Mouse (Mus musculus) frontal cortex, postnatal 14 days (tissue): ENCODE data around the gene Slit1.

Experiments used
- DNase-seq, 2 experiments: peaks; one replicate each; pipeline ENCODE4 v3.0.0; 2022; ENCODE audit warnings: low spot score in 2 of 2

Slit1 gene

DNA sequence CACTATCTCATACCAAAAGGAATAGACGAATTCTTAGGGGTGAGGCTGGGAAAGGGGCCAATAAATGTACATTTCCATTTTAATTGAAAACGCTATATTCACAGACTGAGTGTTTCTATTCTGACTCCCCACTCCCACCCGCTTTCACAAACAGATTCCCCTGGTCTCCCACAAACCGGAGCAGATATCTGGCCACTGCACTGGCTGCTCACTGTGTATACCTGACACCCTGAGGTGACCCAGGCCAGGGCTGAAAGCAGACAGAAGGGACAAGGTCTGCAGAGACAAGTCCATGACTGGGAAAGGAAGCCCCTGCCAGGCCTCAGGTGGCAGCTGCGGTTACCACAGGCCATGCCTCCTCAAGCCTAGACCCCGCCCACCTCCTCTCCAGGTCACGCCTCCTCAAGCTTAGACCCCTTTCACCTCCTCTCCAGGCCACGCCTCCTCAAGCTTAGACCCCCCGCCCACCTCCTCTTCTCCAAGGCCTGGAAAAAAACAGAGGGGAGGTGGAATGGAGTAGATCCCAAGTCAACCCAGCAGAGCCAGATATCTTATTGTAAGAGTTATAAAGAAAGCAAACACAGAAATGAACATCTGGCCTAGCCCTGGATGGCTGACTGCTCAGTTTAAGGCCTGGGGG lies 18.5 kb downstream of the Slit1 start:
- no peak for DNase-seq

DNA sequence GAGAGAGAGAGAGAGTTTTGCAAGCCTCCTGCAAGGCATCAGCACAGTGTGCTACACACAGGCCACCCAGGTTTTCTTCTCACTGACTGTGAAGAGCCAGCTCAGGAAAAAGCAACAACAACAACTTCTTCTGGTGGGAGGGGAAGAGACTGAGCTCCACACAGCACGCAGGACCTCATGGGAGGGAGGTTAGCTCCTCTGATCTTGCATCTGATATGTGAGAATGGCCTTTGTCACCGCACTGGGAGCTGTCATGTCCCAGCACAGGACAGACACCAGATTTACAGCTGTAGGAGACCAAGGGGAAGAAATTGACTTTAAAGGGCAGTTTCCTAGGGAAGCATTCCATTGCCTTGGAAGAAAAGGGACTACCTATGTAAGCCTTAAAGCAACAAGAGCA lies 20.1 kb downstream of the Slit1 start:
- no peak for DNase-seq

DNA sequence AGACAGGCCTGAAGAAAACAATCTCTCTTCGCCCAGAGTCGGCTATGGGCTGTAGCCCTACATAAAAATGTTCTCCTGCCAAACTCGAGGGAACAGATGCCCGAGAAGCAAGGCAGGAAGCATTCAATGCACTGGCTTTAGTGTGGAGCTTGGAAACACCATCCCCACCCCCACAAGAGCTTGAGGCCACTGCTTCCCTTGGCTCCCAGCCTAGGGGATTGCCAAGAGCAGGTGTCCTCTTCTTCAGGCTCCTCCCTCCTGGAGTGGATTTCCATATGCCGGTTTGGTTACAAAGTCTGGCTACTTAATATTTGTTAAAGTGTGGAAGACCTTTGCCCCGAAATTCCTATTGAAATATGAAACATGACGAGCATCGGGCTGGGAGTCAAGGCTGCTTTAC lies 24.0 kb downstream of the Slit1 start:
- DNase-seq = no peak

- no peak for DNase-seq
Measured at GRCm38 (mm10) chr19:41716233-41717218, 26.9 kb downstream of the Slit1 start.

- no peak for DNase-seq
Measured at GRCm38 (mm10) chr19:41714431-41714917, 29.0 kb downstream of the Slit1 start.

GRCm38 (mm10) chr19:41712829-41713228 lies 30.6 kb downstream of the Slit1 start:
- DNase-seq = no peak

- no peak for DNase-seq
Measured at GRCm38 (mm10) chr19:41711665-41712064, 31.8 kb downstream of the Slit1 start.

- DNase-seq = no peak
Measured at GRCm38 (mm10) chr19:41709497-41710165, 33.8 kb downstream of the Slit1 start.

- no peak for DNase-seq
Measured at GRCm38 (mm10) chr19:41707850-41708249, 35.6 kb downstream of the Slit1 start.

DNA sequence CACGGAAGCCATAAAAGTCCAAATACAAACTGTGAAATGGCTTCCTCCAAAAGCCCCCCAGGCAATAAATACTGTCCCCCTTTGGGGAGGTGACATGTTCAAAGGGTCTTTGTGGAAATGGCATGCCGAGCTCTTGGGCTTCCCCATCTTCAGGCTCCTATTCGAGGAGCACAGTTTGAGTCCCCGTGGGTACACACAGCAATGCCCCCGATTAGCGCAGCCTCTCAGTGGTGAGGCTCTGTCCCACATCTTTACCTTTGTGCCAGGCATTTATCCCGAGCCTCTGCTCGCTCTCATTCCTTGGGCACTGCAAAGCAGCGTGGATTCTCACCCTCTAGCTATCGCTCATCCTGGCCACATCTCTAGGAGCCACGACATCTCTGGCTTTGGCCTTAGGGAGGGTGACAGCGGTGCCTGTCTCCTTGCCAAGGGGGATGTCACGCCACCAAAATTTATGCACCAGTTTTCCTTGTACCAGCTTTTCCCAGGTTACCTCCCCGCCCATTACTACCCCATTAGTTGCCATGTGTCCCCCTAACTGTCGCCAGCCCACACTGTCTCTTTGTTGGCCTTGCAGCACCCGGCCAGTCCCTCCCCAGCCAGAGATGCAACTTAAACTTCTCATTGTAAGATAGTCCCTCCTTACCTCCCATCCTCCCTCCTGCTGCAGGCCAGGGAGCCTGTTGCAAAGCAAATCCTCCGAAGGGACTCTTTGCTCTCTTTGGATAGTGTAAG lies 37.2 kb downstream of the Slit1 start:
- no peak for DNase-seq

GRCm38 (mm10) chr19:41705416-41705815 lies 38.0 kb downstream of the Slit1 start:
- DNase-seq = no peak

- DNase-seq = no peak
Measured at GRCm38 (mm10) chr19:41702638-41703037, 40.8 kb downstream of the Slit1 start.

DNA sequence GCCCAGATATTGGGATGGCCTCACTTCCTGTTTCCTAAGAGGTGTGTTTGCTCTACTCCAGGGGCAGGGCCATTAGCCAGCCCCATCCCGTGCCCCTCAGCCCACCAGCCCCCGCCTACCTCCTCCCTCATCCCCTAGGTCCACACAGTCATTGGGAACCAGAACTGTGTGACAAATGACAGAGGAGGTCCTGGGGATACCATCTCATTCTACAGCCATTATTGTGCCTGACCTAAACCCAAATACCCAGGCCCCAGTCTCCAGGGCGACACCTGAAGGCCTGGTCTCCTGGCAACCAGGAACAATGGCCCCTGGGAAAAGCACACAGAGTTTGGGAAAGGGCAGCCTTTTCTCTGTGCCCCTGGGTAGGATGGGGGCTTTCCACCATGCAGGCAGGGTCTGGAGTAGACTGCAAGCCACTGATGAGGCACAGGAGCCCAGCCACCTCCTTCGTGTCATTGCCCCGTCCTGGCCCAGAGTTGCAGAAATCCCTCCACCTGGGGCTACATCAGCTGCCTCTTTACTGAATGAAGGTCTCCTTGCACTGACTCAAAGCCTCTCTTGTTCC lies 44.5 kb downstream of the Slit1 start:
- DNase-seq = no peak

DNA sequence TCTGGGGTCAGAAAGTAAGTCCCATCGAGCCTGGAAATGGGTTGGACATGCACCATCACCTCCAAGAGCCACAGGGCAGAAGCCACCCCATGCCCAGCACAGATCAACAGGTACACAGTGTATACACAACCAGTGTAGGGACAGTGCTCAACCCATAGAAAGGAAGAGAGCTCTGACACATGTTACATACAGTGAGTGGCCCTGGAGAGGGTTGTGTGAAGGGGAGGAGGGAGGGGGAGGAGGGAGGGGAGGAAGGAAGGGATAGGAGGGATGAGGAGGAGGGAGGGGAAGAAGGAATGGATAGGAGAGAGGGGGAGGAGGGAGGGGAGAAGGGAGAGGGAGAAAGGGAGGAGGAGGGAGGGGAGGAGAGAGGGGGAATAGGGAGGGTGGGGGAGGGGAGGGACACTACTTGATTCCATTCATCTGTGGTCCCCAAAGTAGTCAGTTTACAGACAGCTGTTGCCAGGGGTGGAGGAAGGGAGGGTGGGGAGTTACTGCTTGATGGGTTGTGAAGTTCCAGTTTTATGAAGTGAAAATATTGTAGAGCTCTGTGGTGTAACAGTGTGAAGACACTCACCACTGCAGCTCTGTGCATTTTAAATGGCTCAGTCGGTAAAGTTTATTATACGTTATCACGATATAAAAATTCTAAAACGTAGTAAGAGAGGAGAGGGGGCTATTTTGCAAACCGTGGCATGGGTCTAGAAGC lies 45.5 kb downstream of the Slit1 start:
- DNase-seq = no peak

- DNase-seq = peak; percentile 76 to 86
Measured at GRCm38 (mm10) chr19:41697111-41697806, 46.2 kb downstream of the Slit1 start.

DNA sequence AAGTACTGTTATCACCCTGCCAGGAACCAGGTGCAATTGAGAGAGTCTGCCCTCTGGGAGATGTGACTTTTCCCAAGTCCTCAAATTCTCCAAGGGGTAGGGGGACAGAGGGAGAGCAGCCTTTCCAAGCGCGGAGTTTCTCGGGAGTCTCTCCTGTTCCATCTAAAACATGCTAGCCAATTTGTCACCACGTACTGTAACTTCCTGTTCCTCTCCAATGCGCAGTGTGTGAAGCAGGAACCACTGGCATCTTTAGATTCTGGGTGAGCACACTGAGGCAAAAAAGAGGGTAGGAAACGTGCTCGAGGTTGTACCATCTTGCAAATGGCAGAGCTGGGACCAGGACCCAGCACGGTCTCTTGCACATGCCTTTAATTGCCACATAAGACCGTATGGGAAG lies 47.0 kb downstream of the Slit1 start:
- no peak for DNase-seq

- no peak for DNase-seq
Measured at GRCm38 (mm10) chr19:41695046-41695445, 48.4 kb downstream of the Slit1 start.

- DNase-seq = no peak
Measured at GRCm38 (mm10) chr19:41694610-41695009, 48.9 kb downstream of the Slit1 start.

DNA sequence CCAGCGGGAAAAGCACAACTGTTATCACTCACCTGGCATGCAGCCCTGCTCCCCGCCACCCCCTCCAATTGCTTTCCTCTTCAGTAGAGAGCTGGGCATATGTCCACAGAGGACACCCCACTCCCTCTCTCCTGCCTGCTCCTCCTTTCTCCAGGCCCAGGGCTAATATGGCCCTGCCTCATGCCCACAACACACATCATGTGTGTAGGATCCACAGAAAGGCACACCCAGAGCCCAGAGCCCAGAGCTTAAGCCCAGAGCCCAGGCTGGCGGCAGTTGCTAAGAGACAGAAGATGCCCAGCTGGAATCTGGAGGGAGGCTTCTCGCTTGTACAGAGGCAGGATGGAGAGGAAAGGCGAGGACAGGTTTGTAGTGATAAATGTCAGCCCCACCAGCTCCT lies 49.7 kb downstream of the Slit1 start:
- no peak for DNase-seq

- DNase-seq = no peak
Measured at GRCm38 (mm10) chr19:41690064-41690463, 53.4 kb downstream of the Slit1 start.
